14 mouse cellular contexts compared by ENCODE assay signal in the genomic region with DNA sequence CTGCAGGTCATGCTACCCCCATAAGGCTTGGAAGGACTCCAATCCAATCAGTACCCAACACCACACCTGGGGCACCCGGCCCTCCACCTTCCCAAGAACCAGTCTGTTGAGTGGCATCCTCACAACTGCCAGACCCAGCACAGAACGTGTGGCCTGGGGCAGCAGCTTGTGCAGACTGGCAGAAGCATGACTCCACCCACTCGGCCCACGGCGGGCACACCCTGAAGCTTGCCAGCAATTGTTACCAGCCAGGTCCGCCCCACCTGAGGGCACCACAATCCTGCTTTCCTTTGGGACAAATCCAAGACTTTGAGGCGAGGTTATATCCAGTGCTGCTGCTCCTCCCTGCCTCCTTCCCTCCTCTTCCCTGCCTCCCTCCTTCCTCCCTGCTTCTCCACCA. TPM values are rescaled to one million over a fixed set of nuclear protein-coding genes. Genes with fewer than 3 reads are reported as not detected.
DNase-seq lines count a peak whose midpoint lies in the region; ATAC-seq lines count a peak whose summit lies in the region.
"Had no signal": no experiment of that assay in that cellular context is flagged by ENCODE, and none has a peak within 500 bp of the region (broad histone marks: within the 10 kb centered on the region; RNA-seq: fewer than 3 reads in every experiment).

No protein-coding gene starts in this region.

- H3K4me3 ChIP-seq in kidney, embryonic 14.5 days (ENCODE audit: low read length), result no peak overlapping the region
- no peak overlapping the region for H3K4me3 ChIP-seq in limb, embryonic 10.5 days

- ATAC-seq in CD4-positive, CD25-positive, alpha-beta regulatory T cell, adult 4 months, result no peak
- ATAC-seq in kidney, embryonic 14.5 days (ENCODE audit: low FRiP score, low TSS enrichment), result no peak

- no peak overlapping the region for H3K9ac ChIP-seq in kidney, embryonic 14.5 days (ENCODE audit: low read depth, low read length)

- no peaks in the 10 kb centered on the region for H3K27me3 ChIP-seq in kidney, embryonic 14.5 days (ENCODE audit: control insufficient read depth, insufficient read depth, low read length)
- no peaks in the 10 kb centered on the region for H3K27me3 ChIP-seq in limb, embryonic 10.5 days (ENCODE audit: low read depth, poor library complexity, severe bottlenecking)

- 75% methylated on average over 7 of the region's 7 CpGs for WGBS in kidney, embryonic 14.5 days
- WGBS in limb, embryonic 10.5 days, result 90% methylated on average over 7 of the region's 7 CpGs

- H3K4me1 ChIP-seq in kidney, embryonic 14.5 days (ENCODE audit: control insufficient read depth, insufficient read depth, low read length), result peaks cover 60% of the 10 kb centered on the region
- H3K4me1 ChIP-seq in limb, embryonic 10.5 days, result peaks cover 73% of the 10 kb centered on the region

- intact Hi-C loops in left cerebral cortex, postnatal 10 days (cut with DNase I), result no loop called here

- H3K4me2 ChIP-seq in kidney, embryonic 14.5 days (replicated peaks; ENCODE audit: low read depth, low read length), result no peak overlapping the region

- DNase-seq in CD4-positive, CD25-positive, alpha-beta regulatory T cell, adult 2 months (ENCODE audit: low read depth, low spot score), result peak; percentile 4
- DNase-seq in kidney, postnatal 10 days, result peak; percentile 39
- DNase-seq in cerebellum, postnatal 25 days, result peak; percentile 53 to 68
- no peak for DNase-seq in limb, embryonic 10.5 days (ENCODE audit: low spot score)
- DNase-seq in ovary, postnatal 14 days (ENCODE audit: low spot score), result no peak
- no peak for DNase-seq in left cerebral cortex, postnatal 10 days (ENCODE audit: extremely low spot score in 1 of 2, low spot score in 2 of 2)
- DNase-seq: heart, adult 18-20 months; thymus, adult 2 months had no signal

- H3K36me3 ChIP-seq in kidney, embryonic 14.5 days (ENCODE audit: control insufficient read depth, insufficient read depth, low read length), result no peaks in the 10 kb centered on the region
- H3K36me3 ChIP-seq in limb, embryonic 10.5 days, result peaks cover 16% of the 10 kb centered on the region

- H3K9me3 ChIP-seq in kidney, embryonic 14.5 days (ENCODE audit: control insufficient read depth, low read length), result no peaks in the 10 kb centered on the region
- H3K9me3 ChIP-seq in limb, embryonic 10.5 days (replicated peaks), result no peaks in the 10 kb centered on the region

- no peak overlapping the region for H3K27ac ChIP-seq in kidney, embryonic 14.5 days (ENCODE audit: low read depth, low read length)
- H3K27ac ChIP-seq in limb, embryonic 10.5 days, result peak overlapping the region; percentile 38; the same call in 1 of the 2 replicates

RNA-seq across cellular contexts. Expression of a gene that starts 11.5 kb away (rescaled TPM):
- polyA plus RNA-seq in CD4-positive, CD25-positive, alpha-beta regulatory T cell, adult 4 months (2017; shearing (Covaris generic)), result 1 to 10 TPM; 5.5 to 8.9 TPM
- polyA plus RNA-seq in kidney, embryonic 14.5 days (2014; fragmentation: Nextera tagmentation; extraction: Ambion mirVana), result 115 and 122 TPM in 2 replicates
- polyA plus RNA-seq in limb, embryonic 10.5 days (2016; fragmentation: Nextera tagmentation; extraction: Ambion mirVana), result 69.5 and 83.2 TPM in 2 replicates
- 100 to 1,000 TPM; 667 to 674 TPM for total RNA-seq in left cerebral cortex, postnatal 10 days (2021)

RNA-seq across cellular contexts. Expression of a gene that starts 47.4 kb away (rescaled TPM):
- polyA plus RNA-seq in CD4-positive, CD25-positive, alpha-beta regulatory T cell, adult 4 months (2017; shearing (Covaris generic)), result not detected
- polyA plus RNA-seq in kidney, embryonic 14.5 days (2014; fragmentation: Nextera tagmentation; extraction: Ambion mirVana), result not detected in 2 replicates
- not detected in 2 replicates for polyA plus RNA-seq in limb, embryonic 10.5 days (2016; fragmentation: Nextera tagmentation; extraction: Ambion mirVana)
- not detected for total RNA-seq in left cerebral cortex, postnatal 10 days (2021)
- total RNA-seq: heart, adult 18-20 months; monocyte, adult 5-6 weeks had no signal
- polyA plus RNA-seq: cortical plate, adult 2 months; heart, postnatal 0 days; limb, embryonic 14.5 days had no signal

Comparison
In these comparisons a context has a peak if more than half of its experiments do, and no peak if none do; other contexts are left out.
1. DNase-seq: peak in CD4-positive, CD25-positive, alpha-beta regulatory T cell, adult 2 months (single experiment), kidney, postnatal 10 days (single experiment) and cerebellum, postnatal 25 days (2 of 2); none in limb, embryonic 10.5 days (single experiment), ovary, postnatal 14 days (single experiment) and left cerebral cortex, postnatal 10 days (0 of 2).